Mouse (Mus musculus): ENCODE measurements around the gene BC003965.

DNA sequence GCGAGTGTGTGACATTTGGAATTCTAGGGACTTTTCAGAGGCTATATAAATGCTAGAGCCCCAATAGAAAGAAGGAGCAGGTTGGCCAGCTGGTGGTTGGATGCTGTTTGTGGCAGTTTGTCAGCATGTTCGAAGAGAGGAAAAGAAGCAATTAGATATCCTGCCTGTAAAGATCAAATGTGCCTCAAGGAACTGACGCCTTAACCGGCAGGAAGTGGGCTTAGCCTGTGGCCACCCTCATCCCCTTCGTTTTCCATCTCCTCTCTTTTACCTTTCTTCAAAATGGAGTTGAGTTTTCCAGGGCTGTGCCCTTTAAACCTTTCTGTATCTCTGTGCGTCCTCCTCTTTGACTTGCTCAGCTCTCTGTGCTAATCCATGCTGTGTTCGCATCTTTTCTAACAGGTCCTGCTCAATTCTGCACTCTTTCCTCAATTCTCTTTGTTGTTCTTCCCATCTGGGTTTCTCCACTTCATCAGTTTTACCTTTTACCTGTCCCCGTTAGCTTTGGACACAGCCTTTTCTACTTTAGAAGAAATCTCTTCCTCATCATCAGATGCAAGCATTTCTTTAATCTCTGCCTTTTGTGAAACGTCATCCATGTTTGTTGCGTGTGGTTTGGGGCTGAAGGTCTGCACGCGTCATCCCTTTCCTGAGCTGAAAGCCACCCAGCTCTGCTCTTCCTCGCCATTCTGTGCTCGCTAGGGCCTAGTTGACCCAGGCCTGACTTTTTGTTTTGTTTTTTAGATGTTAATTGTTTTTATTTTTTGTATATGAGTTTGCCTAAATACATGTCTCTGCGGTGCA is 35.3 kb downstream of the BC003965 start:
- no peak for TF ChIP-seq POLR2A (IDR thresholded peaks at IDR 0.05; ENCODE audit: low read depth, low read length)
- no peak for TF ChIP-seq CTCF (IDR thresholded peaks at IDR 0.05; ENCODE audit: extremely low read depth, insufficient read length, insufficient replicate concordance, low read depth, low read length)
